Mouse (Mus musculus): ENCODE measurements around the gene Wdr4. TPM values are rescaled to one million over a fixed set of nuclear protein-coding genes. Genes with fewer than 3 reads are reported as not detected.

Wdr4 gene
- polyA plus RNA-seq, 1 experiment: 30.8 TPM

- no peak for DNase-seq (ENCODE audit: low read depth)
These were observed 22.1 kb downstream of the Wdr4 start for GRCm38 (mm10) chr17:31497726-31498125.

GRCm38 (mm10) chr17:31494989-31495388 lies 24.8 kb downstream of the Wdr4 start:
- no peak for DNase-seq (ENCODE audit: low read depth)

GRCm38 (mm10) chr17:31492416-31492815 lies 27.4 kb downstream of the Wdr4 start:
- DNase-seq (ENCODE audit: low read depth): no peak

GRCm38 (mm10) chr17:31491355-31491754 lies 28.4 kb downstream of the Wdr4 start:
- DNase-seq (ENCODE audit: low read depth): no peak

- DNase-seq (ENCODE audit: low read depth): no peak
These were observed 32.2 kb downstream of the Wdr4 start for GRCm38 (mm10) chr17:31487433-31488060.

GRCm38 (mm10) chr17:31486616-31487198 lies 33.1 kb downstream of the Wdr4 start:
- DNase-seq (ENCODE audit: low read depth): no peak

GRCm38 (mm10) chr17:31479108-31479844 lies 40.5 kb downstream of the Wdr4 start:
- DNase-seq (ENCODE audit: low read depth): no peak

GRCm38 (mm10) chr17:31478606-31479005 lies 41.2 kb downstream of the Wdr4 start:
- DNase-seq (ENCODE audit: low read depth): no peak

- DNase-seq (ENCODE audit: low read depth): no peak
These were observed 45.4 kb downstream of the Wdr4 start for GRCm38 (mm10) chr17:31474388-31474787.

- no peak for DNase-seq (ENCODE audit: low read depth)
These were observed 48.9 kb downstream of the Wdr4 start for GRCm38 (mm10) chr17:31470766-31471418.

GRCm38 (mm10) chr17:31468496-31468895 lies 51.3 kb downstream of the Wdr4 start:
- DNase-seq (ENCODE audit: low read depth): no peak

GRCm38 (mm10) chr17:31466854-31467253 lies 52.9 kb downstream of the Wdr4 start:
- DNase-seq (ENCODE audit: low read depth): no peak

GRCm38 (mm10) chr17:31462506-31462905 lies 57.3 kb downstream of the Wdr4 start:
- no peak for DNase-seq (ENCODE audit: low read depth)

GRCm38 (mm10) chr17:31460416-31460815 lies 59.4 kb downstream of the Wdr4 start:
- no peak for DNase-seq (ENCODE audit: low read depth)

- DNase-seq (ENCODE audit: low read depth): no peak
These were observed 62.8 kb downstream of the Wdr4 start for GRCm38 (mm10) chr17:31456723-31457567.

- DNase-seq (ENCODE audit: low read depth): no peak
These were observed 65.7 kb downstream of the Wdr4 start for GRCm38 (mm10) chr17:31454056-31454455.

GRCm38 (mm10) chr17:31453476-31453875 lies 66.3 kb downstream of the Wdr4 start:
- no peak for DNase-seq (ENCODE audit: low read depth)

- no peak for DNase-seq (ENCODE audit: low read depth)
These were observed 67.0 kb downstream of the Wdr4 start for GRCm38 (mm10) chr17:31452816-31453215.

- no peak for DNase-seq (ENCODE audit: low read depth)
These were observed 68.5 kb downstream of the Wdr4 start for GRCm38 (mm10) chr17:31451179-31451708.

- DNase-seq (ENCODE audit: low read depth): no peak
These were observed 69.6 kb downstream of the Wdr4 start for GRCm38 (mm10) chr17:31450206-31450605.

GRCm38 (mm10) chr17:31448519-31448918 lies 71.3 kb downstream of the Wdr4 start:
- no peak for DNase-seq (ENCODE audit: low read depth)
